Mouse (Mus musculus) CD4-positive helper T cell, adult 2 months (primary cell): ENCODE data around the gene BC024978.
A peak's percentile ranks its signal among the peaks of the same experiment; 100 is the strongest.

Experiments used
- DNase-seq: peaks from one replicate; pipeline ENCODE4 v3.0.0-alpha.2; 2012; ENCODE audit warnings: low read depth, missing footprints, low spot score

The BC024978 gene

GRCm38 (mm10) chr7:27174896-27175295 is 20.7 kb upstream of the BC024978 start:
- DNase-seq, result no peak

DNA sequence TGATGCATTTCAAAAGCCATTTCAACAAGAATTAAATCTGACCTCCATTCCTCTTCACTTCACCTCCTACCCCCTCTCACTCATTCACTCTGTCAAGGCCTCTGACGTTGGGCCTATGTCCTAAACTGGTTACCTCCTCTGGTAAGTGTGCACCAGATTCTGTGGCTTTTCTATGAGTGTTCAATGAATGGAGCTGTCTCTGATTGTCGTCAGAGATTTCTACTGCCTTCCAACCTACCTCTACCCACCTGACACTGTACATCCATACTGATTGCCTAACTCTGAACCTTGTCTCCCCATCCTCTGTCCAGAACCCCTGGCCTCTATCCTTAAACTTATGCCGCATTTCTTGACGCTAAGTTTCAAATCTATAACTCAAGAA is 17.6 kb upstream of the BC024978 start:
- peak; percentile 58 for DNase-seq

- peak; percentile 100 for DNase-seq
Measured at GRCm38 (mm10) chr7:27178324-27179216, 17.0 kb upstream of the BC024978 start, which contains the start of gene Rab4b. TSS of gene Rab4b (minus strand) at chr7:27178896.

DNA sequence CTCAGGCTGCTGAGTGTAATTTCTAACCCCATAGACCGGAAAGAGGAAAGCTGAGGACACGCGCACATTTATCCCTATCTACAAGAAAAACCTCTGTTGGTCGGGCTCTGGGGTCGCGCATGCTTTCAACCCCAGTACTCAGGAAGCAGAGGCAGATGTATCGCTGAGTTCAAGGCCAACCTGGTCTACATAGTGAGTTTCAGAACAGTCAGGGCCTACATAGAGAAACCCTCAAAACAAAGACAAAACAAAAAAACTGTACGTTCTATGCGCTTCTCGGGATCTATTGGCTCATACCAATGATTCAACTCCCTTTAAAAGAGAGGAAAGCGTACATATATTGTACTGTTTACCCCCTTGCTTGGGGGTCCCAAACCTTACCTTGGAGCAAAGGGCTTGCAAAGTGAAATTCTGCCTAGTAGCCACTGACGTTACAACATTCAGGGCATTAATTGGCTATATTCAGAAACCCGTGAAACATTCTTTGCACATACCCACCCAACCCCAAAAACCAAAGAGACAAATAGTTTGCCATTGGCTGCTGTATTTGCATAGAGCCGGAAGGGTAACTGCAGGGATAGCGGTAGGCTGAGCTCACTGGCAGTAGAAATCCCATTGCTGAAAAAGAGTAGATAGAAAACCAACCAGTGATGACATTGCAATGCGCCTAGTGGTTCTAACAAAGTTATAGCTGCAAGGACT is 16.2 kb upstream of the BC024978 start:
- DNase-seq, result no peak

GRCm38 (mm10) chr7:27180036-27180435 is 15.5 kb upstream of the BC024978 start:
- DNase-seq, result no peak

DNA sequence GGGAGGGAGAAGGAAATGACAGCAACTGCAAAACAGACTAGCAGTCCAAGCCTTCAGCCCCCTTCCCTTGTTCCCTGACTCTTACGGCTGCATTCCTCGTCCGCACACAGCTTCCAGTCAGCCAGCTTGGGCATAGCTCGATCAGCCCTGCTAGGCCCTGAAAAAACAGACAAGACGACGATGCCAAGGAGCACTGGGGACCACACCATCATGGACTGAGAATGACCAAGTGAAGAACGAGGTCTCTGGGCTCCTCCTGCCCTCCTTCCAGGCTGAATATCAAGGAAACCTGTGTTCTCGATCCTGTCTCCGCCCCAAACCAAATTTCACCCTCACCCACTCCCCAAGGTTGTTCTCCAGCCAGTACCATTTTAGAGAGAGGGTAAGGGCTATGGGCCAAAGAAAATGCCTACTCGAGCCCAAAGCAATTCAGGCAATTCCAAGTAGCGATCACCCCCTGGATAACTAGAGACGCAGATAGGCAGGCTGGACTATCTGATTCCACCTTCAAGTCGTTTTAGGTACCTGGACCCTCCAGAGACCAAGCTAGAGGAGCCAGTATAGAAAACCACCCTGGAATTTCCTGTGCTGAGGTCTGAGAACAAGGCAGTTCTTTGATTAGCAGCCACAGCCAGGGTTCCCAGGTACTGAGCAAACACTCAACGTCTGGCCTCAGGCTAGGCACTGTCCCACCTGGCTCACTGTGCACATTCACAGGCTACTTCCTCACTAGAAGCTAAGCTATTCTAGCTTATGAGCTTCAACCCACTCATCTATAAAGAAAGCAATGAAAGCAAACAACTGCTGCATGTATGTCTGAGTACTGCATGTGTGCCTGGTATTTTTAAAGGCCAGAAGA is 14.5 kb upstream of the BC024978 start, which contains the start of the genes Gm21983 and Mia:
Gene Gm21983, minus strand, starts transcription at position 250 of the 859 bp plus-strand sequence.
Gene Mia, minus strand, starts transcription at position 321 of the 859 bp plus-strand sequence.
- DNase-seq, result no peak

- DNase-seq, result no peak
Measured at GRCm38 (mm10) chr7:27182498-27182897, 13.1 kb upstream of the BC024978 start.

GRCm38 (mm10) chr7:27184964-27185363 is 10.6 kb upstream of the BC024978 start:
- peak; percentile 42 for DNase-seq

GRCm38 (mm10) chr7:27185986-27186385 is 9.6 kb upstream of the BC024978 start:
- DNase-seq, result no peak

DNA sequence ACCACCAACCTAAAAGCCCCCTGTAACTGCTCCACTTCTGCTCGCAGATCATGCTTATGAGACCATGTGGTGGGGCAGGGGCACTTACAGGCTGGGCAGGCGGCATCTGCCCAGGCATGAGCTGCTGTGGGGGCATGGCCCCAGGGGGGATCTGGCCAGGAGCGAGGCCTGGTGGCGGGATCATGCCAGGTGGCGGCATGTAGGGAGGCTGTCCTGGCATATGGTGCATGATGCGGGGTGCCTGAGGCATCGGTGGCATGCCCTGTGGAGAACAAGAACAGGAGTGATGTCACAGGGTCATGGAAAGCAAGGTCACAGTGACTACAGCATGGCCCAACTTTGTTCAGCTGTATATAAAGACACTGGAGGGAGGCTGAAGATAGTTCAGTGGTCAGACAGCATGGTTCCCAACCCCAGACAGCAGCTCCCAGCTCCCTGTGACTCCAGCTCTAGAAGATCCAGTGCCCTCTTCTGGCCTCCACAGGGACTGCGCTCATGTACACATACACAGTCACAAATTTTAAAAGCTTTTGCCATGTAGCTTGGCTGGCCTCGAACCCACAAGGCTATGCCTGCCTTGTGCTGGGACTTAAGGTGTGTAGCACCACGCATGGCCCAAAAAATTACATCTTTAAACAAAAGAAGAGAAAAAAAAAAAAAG is 6.2 kb upstream of the BC024978 start:
- no peak for DNase-seq

GRCm38 (mm10) chr7:27192434-27192833 is 3.1 kb upstream of the BC024978 start:
- DNase-seq, result no peak

DNA sequence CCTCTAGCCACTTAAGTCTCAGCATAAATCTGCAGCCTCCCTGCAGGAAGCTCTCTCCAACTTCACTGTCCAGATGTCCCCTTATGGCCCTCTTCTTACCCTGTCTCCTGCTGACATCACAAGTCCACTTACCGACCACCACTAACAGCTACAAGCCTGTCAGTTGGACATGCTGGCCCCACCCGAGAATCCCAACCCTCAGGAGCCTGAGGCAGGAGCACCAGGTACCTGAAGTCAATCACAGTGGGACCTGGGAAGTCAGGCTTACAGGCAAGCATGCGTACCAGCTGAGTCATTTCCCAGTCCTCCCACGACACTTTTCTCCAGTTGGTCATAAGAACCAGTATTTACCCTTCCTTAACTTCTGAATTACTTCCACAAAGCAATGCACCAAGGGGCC is 1.9 kb upstream of the BC024978 start:
- no peak for DNase-seq

DNA sequence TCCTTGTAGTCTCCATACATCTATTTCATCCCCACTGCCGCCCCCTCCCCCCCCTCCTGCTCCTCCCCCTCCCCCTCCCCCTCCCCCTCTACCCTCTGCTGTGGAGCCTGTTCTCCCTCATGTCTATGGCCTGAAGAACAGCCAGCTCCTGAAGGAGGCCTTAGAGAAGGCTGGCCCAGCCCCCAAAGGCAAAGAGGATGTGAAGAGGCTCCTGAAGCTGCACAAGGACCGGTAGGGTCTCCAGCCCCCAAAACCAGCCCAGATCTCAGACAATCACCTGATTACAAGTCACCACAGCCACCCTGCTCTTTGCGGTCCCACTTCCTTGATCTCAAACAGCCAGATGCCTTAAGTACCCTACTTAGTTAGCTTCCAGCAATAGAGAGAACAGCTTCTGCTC is 1.6 kb downstream of the BC024978 start:
- DNase-seq, result no peak

DNA sequence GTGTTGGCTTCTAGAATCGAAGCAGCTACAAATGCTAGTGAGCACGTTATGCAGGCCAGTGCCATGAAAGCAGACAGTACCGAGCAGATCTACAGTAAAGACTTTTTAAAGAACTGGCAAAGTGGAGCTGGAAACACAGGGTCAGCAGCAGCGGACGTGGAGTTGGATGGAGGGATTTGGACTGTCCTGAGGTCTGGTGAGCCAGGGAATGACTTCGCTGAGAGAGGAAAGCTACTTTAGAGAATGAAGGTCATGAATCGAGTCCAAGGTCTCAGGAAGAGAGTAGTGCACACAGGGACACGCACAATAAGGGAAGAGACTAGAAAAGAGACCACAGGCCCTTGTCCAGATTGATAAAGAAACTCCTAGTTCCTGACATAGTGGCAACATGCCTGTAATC is 2.1 kb downstream of the BC024978 start:
- DNase-seq, result no peak

- no peak for DNase-seq
Measured at GRCm38 (mm10) chr7:27198355-27198754, 2.8 kb downstream of the BC024978 start.

- no peak for DNase-seq
Measured at GRCm38 (mm10) chr7:27198779-27199178, 3.2 kb downstream of the BC024978 start.

GRCm38 (mm10) chr7:27203730-27204449 is 8.3 kb downstream of the BC024978 start:
- no peak for DNase-seq

- no peak for DNase-seq
Measured at GRCm38 (mm10) chr7:27212626-27213025, 17.0 kb downstream of the BC024978 start.

DNA sequence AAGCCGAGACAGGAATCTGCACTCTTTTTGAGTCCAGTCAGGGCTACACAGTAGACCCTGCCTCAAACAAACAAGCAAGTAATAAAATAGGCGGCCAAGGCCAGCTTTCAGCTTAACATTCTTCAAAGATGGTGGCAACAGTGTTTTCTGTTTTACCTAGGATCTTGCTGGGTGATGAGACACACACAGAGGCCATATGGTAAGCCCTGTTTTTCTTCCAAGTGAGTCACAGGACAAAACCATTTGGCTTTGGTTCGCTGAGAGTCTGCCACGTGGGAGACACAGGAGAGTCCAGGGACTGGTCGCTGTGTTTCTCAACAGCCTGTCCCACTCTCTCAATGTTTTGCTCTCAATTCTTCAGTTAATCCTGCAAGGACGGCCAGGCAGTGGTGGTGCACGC is 23.0 kb downstream of the BC024978 start:
- DNase-seq, result no peak

DNA sequence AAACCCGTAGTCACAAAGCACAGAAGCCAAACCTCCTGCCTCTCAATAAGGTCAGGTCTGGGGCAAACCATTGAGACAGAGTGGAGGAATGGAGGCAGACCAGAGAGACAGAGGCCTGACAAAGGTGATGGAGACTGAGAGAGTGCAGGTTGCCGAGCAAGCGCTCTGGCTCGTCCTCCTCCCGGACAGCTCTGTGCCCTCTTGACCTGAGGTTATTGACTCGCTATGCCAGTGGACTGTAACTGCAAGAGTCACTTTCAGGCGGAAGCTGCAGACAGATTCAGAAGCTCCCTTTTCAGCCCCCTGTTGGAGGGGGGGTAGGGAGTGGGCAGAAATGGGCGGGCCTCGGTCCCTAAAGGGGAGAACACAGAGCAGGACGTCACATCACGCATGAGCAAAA is 24.4 kb downstream of the BC024978 start:
- no peak for DNase-seq
